In genomic region chr12:98972291-98972690, GRCm38 (mm10) we compare ENCODE assay signal across 22 mouse cellular contexts. TPM values are rescaled to one million over a fixed set of nuclear protein-coding genes. Genes with fewer than 3 reads are reported as not detected.
DNase-seq lines count a peak whose midpoint lies in the region; ATAC-seq and TF ChIP-seq lines count a peak whose summit lies in the region.
"Had no signal": no experiment of that assay in that cellular context is flagged by ENCODE, and none has a peak within 500 bp of the region (broad histone marks: within the 10 kb centered on the region; RNA-seq: fewer than 3 reads in every experiment).

No protein-coding gene starts in this region.

- no peak overlapping the region for H3K27ac ChIP-seq in kidney, postnatal 0 days
- 0 out of 2 replicates have a peak overlapping the region, but pooled peaks have one; percentile 28 for H3K27ac ChIP-seq in midbrain, embryonic 10.5 days (replicated peaks)
- no peak overlapping the region for H3K27ac ChIP-seq in midbrain, embryonic 11.5 days (ENCODE audit: low read depth, low read length)
- no peak overlapping the region for H3K27ac ChIP-seq in stomach, postnatal 0 days (replicated peaks)
- no peak overlapping the region for H3K27ac ChIP-seq in lung, postnatal 0 days (ENCODE audit: low read length)
- H3K27ac ChIP-seq: embryonic facial prominence, embryonic 13.5 days; forebrain, embryonic 12.5 days; heart, adult 2 months; heart, embryonic 15.5 days; hindbrain, embryonic 15.5 days had no signal

- intact Hi-C loops in heart, postnatal 25 days (cut with DNase I), result no loop called here

- no peaks in the 10 kb centered on the region for H3K27me3 ChIP-seq in kidney, postnatal 0 days (ENCODE audit: insufficient read depth, low read length)
- no peaks in the 10 kb centered on the region for H3K27me3 ChIP-seq in midbrain, embryonic 10.5 days (ENCODE audit: low read depth, poor library complexity, severe bottlenecking)
- H3K27me3 ChIP-seq in midbrain, embryonic 11.5 days (ENCODE audit: control insufficient read depth, insufficient read depth, low read length), result no peaks in the 10 kb centered on the region
- H3K27me3 ChIP-seq in stomach, postnatal 0 days (ENCODE audit: control insufficient read depth, insufficient read depth, low read length), result no peaks in the 10 kb centered on the region
- H3K27me3 ChIP-seq in lung, postnatal 0 days (replicated peaks; ENCODE audit: insufficient read depth, low read length), result no peaks in the 10 kb centered on the region
- H3K27me3 ChIP-seq: embryonic facial prominence, embryonic 13.5 days; forebrain, embryonic 12.5 days; heart, embryonic 15.5 days; hindbrain, embryonic 15.5 days had no signal

- WGBS in kidney, postnatal 0 days, result 99% methylated on average over 3 of the region's 3 CpGs
- WGBS in midbrain, embryonic 10.5 days, result 98% methylated on average over 3 of the region's 3 CpGs
- WGBS in midbrain, embryonic 11.5 days, result 93% methylated on average over 3 of the region's 3 CpGs
- 98% methylated on average over 3 of the region's 3 CpGs for WGBS in stomach, postnatal 0 days
- 97% methylated on average over 3 of the region's 3 CpGs for WGBS in lung, postnatal 0 days

- no peak overlapping the region for H3K4me2 ChIP-seq in kidney, postnatal 0 days (ENCODE audit: low read length)
- no peak overlapping the region for H3K4me2 ChIP-seq in midbrain, embryonic 11.5 days
- no peak overlapping the region for H3K4me2 ChIP-seq in stomach, postnatal 0 days (replicated peaks; ENCODE audit: low read depth)
- H3K4me2 ChIP-seq in lung, postnatal 0 days (replicated peaks; ENCODE audit: low read depth, low read length), result no peak overlapping the region
- H3K4me2 ChIP-seq: embryonic facial prominence, embryonic 13.5 days; forebrain, embryonic 12.5 days; heart, embryonic 11.5 days; heart, embryonic 15.5 days; hindbrain, embryonic 15.5 days had no signal

- no peak overlapping the region for H3K4me3 ChIP-seq in kidney, postnatal 0 days (replicated peaks; ENCODE audit: low read depth, low read length)
- no peak overlapping the region for H3K4me3 ChIP-seq in midbrain, embryonic 10.5 days
- no peak overlapping the region for H3K4me3 ChIP-seq in midbrain, embryonic 11.5 days (ENCODE audit: low read depth, low read length)
- H3K4me3 ChIP-seq in stomach, postnatal 0 days (ENCODE audit: low read depth, low read length), result no peak overlapping the region
- no peak overlapping the region for H3K4me3 ChIP-seq in lung, postnatal 0 days (ENCODE audit: low read depth, low read length)
- H3K4me3 ChIP-seq: embryonic facial prominence, embryonic 13.5 days; forebrain, embryonic 12.5 days; heart, adult 2 months; heart, embryonic 15.5 days; hindbrain, embryonic 10.5 days; hindbrain, embryonic 15.5 days had no signal

- peak; percentile 73 for DNase-seq in heart, adult 11 months
- no peak for DNase-seq in heart, postnatal 25 days (ENCODE audit: low spot score)
- no peak for DNase-seq in kidney, postnatal 0 days (ENCODE audit: low spot score)
- DNase-seq in kidney, postnatal 14 days, result no peak
- DNase-seq in midbrain, embryonic 10.5 days (ENCODE audit: low spot score), result no peak
- DNase-seq in midbrain, embryonic 11.5 days (ENCODE audit: low spot score, missing footprints), result no peak
- DNase-seq in stomach, postnatal 0 days (ENCODE audit: low spot score), result no peak
- no peak for DNase-seq in lung, postnatal 0 days (ENCODE audit: low spot score)
- DNase-seq: adrenal gland, postnatal 14 days; cerebellum, adult 18-20 months; cerebellum, adult 9-11 months; cerebellum, postnatal 36 days; gastrocnemius, postnatal 10 days; heart, adult 2 months; heart, postnatal 14 days had no signal

- no peak for ATAC-seq in kidney, postnatal 0 days (replicated peaks; ENCODE audit: low FRiP score, low read depth)
- no peak for ATAC-seq in midbrain, embryonic 11.5 days (ENCODE audit: low FRiP score)
- no peak for ATAC-seq in stomach, postnatal 0 days (ENCODE audit: low FRiP score, low TSS enrichment)
- no peak for ATAC-seq in lung, postnatal 0 days
- ATAC-seq: inflammation-experienced regulatory T-cells, adult 6 months had no signal

- H3K4me1 ChIP-seq in kidney, postnatal 0 days (replicated peaks; ENCODE audit: insufficient read depth, low read length), result no peaks in the 10 kb centered on the region
- H3K4me1 ChIP-seq in midbrain, embryonic 10.5 days, result peaks cover 27% of the 10 kb centered on the region
- no peaks in the 10 kb centered on the region for H3K4me1 ChIP-seq in midbrain, embryonic 11.5 days (ENCODE audit: control insufficient read depth, insufficient read depth, low read length)
- no peaks in the 10 kb centered on the region for H3K4me1 ChIP-seq in stomach, postnatal 0 days (replicated peaks; ENCODE audit: control insufficient read depth, insufficient read depth)
- no peaks in the 10 kb centered on the region for H3K4me1 ChIP-seq in lung, postnatal 0 days (ENCODE audit: insufficient read depth, low read depth, low read length)
- H3K4me1 ChIP-seq: embryonic facial prominence, embryonic 13.5 days; heart, embryonic 15.5 days; hindbrain, embryonic 15.5 days had no signal

- no peaks in the 10 kb centered on the region for H3K9me3 ChIP-seq in kidney, postnatal 0 days (replicated peaks; ENCODE audit: low read length)
- H3K9me3 ChIP-seq in midbrain, embryonic 10.5 days (replicated peaks), result 0 out of 2 replicates have a peak, but pooled peaks cover 5% of the 10 kb centered on the region
- no peaks in the 10 kb centered on the region for H3K9me3 ChIP-seq in midbrain, embryonic 11.5 days (ENCODE audit: control insufficient read depth, low read length)
- no peaks in the 10 kb centered on the region for H3K9me3 ChIP-seq in stomach, postnatal 0 days (ENCODE audit: control insufficient read depth, low read length)
- no peaks in the 10 kb centered on the region for H3K9me3 ChIP-seq in lung, postnatal 0 days (ENCODE audit: low read length)
- H3K9me3 ChIP-seq: embryonic facial prominence, embryonic 13.5 days; forebrain, embryonic 12.5 days; heart, embryonic 15.5 days; hindbrain, embryonic 15.5 days had no signal

- no peak overlapping the region for H3K9ac ChIP-seq in kidney, postnatal 0 days (ENCODE audit: low read depth, low read length)
- no peak overlapping the region for H3K9ac ChIP-seq in midbrain, embryonic 11.5 days (ENCODE audit: low read length)
- no peak overlapping the region for H3K9ac ChIP-seq in stomach, postnatal 0 days (ENCODE audit: low read length)
- no peak overlapping the region for H3K9ac ChIP-seq in lung, postnatal 0 days (replicated peaks; ENCODE audit: low read depth)
- H3K9ac ChIP-seq: embryonic facial prominence, embryonic 13.5 days; forebrain, embryonic 12.5 days; heart, embryonic 15.5 days; hindbrain, embryonic 15.5 days had no signal

- H3K36me3 ChIP-seq in kidney, postnatal 0 days (ENCODE audit: insufficient read depth, low read length), result no peaks in the 10 kb centered on the region
- peaks cover 58% of the 10 kb centered on the region for H3K36me3 ChIP-seq in midbrain, embryonic 10.5 days
- peaks cover 11% of the 10 kb centered on the region for H3K36me3 ChIP-seq in midbrain, embryonic 11.5 days (ENCODE audit: control insufficient read depth, insufficient read depth, low read length)
- H3K36me3 ChIP-seq in stomach, postnatal 0 days (ENCODE audit: control insufficient read depth, insufficient read depth, low read length), result no peaks in the 10 kb centered on the region
- no peaks in the 10 kb centered on the region for H3K36me3 ChIP-seq in lung, postnatal 0 days (ENCODE audit: insufficient read depth, low read length)

- 0 out of 2 replicates have a peak, but pooled peaks have one; percentile 3 for TF ChIP-seq CTCF in kidney, postnatal 0 days (IDR thresholded peaks at IDR 0.05; ENCODE audit: low read depth)
- TF ChIP-seq CTCF in stomach, postnatal 0 days (IDR thresholded peaks at IDR 0.05; ENCODE audit: low read depth), result peak; percentile 13; the same call in 1 of the 2 replicates
- TF ChIP-seq CTCF in lung, postnatal 0 days (IDR thresholded peaks at IDR 0.05), result no peak

- no peak for TF ChIP-seq EP300 in stomach, postnatal 0 days (optimal IDR thresholded peaks at IDR 0.05)
- TF ChIP-seq EP300 in lung, postnatal 0 days (IDR thresholded peaks at IDR 0.05), result no peak

RNA-seq across cellular contexts. Expression of gene Ttc8, which starts 51.9 kb away (rescaled TPM):
- 1 to 10 TPM; 3.9 to 5.2 TPM for total RNA-seq in heart, postnatal 25 days (2021)
- polyA plus RNA-seq in kidney, postnatal 0 days (2015; fragmentation: Nextera tagmentation; extraction: Ambion mirVana), result 31.0 TPM in 2 replicates
- polyA plus RNA-seq in midbrain, embryonic 10.5 days (2016; fragmentation: Nextera tagmentation; extraction: Ambion mirVana), result 44.3 and 47.4 TPM in 2 replicates
- 42.9 and 49.9 TPM in 2 replicates for polyA plus RNA-seq in midbrain, embryonic 11.5 days (2014; fragmentation: Nextera tagmentation; extraction: Ambion mirVana)
- polyA plus RNA-seq in stomach, postnatal 0 days (2015; fragmentation: Nextera tagmentation; extraction: Ambion mirVana), result 9.9 and 11.7 TPM in 2 replicates
- 14.4 and 16.5 TPM in 2 replicates for polyA plus RNA-seq in lung, postnatal 0 days (2015; fragmentation: Nextera tagmentation; extraction: Ambion mirVana)
